Mouse (Mus musculus) liver, postnatal 0 days (tissue): ENCODE data around the gene Chka. TPM values are rescaled to one million over a fixed set of nuclear protein-coding genes. Genes with fewer than 3 reads are reported as not detected.

Source experiments
- ATAC-seq: fragments of 200-750 bp; cut with Nextera tagmentation; 2 replicates; pipeline ENCODE4 v1.8.0; 2017; ENCODE audit warnings: mild to moderate bottlenecking, moderate library complexity
- DNase-seq: peaks from one replicate; pipeline ENCODE4 v3.0.0-alpha.2; 2016
- H3K27ac ChIP-seq: fragments of 300-500 bp; sonication (generic); 2 replicates; pipeline ENCODE4 v1.5.1; 2014; ENCODE audit warnings: antibody characterized with exemption, moderate library complexity, mild to moderate bottlenecking, low read depth
- H3K27me3 ChIP-seq: fragments of 300-500 bp; sonication (generic); 2 replicates; pipeline ENCODE4 v1.6.1; 2014; ENCODE audit warnings: low read length, control low read depth, mixed read lengths; ENCODE audit not compliant: insufficient read depth
- H3K36me3 ChIP-seq: fragments of 300-500 bp; sonication (generic); replicated peaks from 2 replicates; pipeline ENCODE4 v1.6.1; 2014; ENCODE audit warnings: mild to moderate bottlenecking, control low read depth, low read length, moderate library complexity, mixed read lengths; ENCODE audit not compliant: insufficient read depth
- H3K4me1 ChIP-seq: fragments of 300-500 bp; sonication (generic); 2 replicates; pipeline ENCODE4 v1.6.1; 2014; ENCODE audit warnings: antibody characterized with exemption, mild to moderate bottlenecking, control low read depth; ENCODE audit not compliant: insufficient read depth
- H3K4me2 ChIP-seq: fragments of 300-500 bp; sonication (generic); 2 replicates; pipeline ENCODE4 v1.6.1; 2014; ENCODE audit warnings: low read depth, mild to moderate bottlenecking, low read length, moderate library complexity, mixed read lengths
- H3K4me3 ChIP-seq: fragments of 300-500 bp; sonication (generic); 2 replicates; pipeline ENCODE4 v1.5.1; 2014; ENCODE audit warnings: low read depth, low read length
- H3K9ac ChIP-seq: fragments of 300-500 bp; sonication (generic); replicated peaks from 2 replicates; pipeline ENCODE4 v1.6.1; 2014; ENCODE audit warnings: mild to moderate bottlenecking, moderate library complexity
- H3K9me3 ChIP-seq: fragments of 300-500 bp; sonication (generic); 2 replicates; pipeline ENCODE4 v1.6.1; 2016; ENCODE audit warnings: mild to moderate bottlenecking, control low read depth, low read length, mixed read lengths
- CTCF ChIP-seq: sonication (generic); IDR thresholded peaks from 2 replicates; pipeline ENCODE4 v1.5.1; 2016; ENCODE audit warnings: antibody characterized with exemption, low read depth
- EP300 ChIP-seq: IDR thresholded peaks from 2 replicates; pipeline ENCODE4 v1.6.1; 2016; ENCODE audit warnings: antibody characterized with exemption, low read depth, mild to moderate bottlenecking
- WGBS: fragments of 180-500 bp; shearing (Covaris S2); extraction: QIAGEN DNeasy Blood & Tissue Kit; methylation state at CpG from one replicate; pipeline ENCODE4 v1.1.7; 2014; ENCODE audit not compliant: insufficient replicate concordance; 5-methylcytosine and 5-hydroxymethylcytosine counted together
- polyA plus RNA-seq: library from polyadenylated mRNA; unstranded; fragments of >200 nt; fragmentation: Nextera tagmentation; extraction: Ambion mirVana; gene quantifications from 2 replicates; pipeline ENCODE4 v1.2.1, GENCODE M21; 2015

The Chka gene
- polyA plus RNA-seq, 1 experiment from 2014 or later: 24.8 TPM

GRCm38 (mm10) chr19:3845339-3845738 is 6.2 kb upstream of the Chka start:
- Histone ChIP-seq H3K4me3 (no peak overlapping the region), H3K9me3 (no peaks in the 10 kb centered on the region), H3K36me3 (no peaks in the 10 kb centered on the region), H3K27ac (no peak overlapping the region), H3K4me1 (peaks cover 30% of the 10 kb centered on the region), H3K9ac (no peak overlapping the region), H3K27me3 (no peaks in the 10 kb centered on the region), H3K4me2 (no peak overlapping the region)
- 81% methylated on average over 11 of the region's 11 CpGs for WGBS
- DNase-seq (no peak), ATAC-seq (no peak)
- TF ChIP-seq EP300 (no peak), CTCF (no peak)

- ATAC-seq: peak; percentile 36
- H3K27ac ChIP-seq: no peak overlapping the region; the same call in 1 of the 2 replicates
- 60% methylated on average over 1 of the region's 1 CpGs for WGBS
These were observed 5.7 kb upstream of the Chka start for GRCm38 (mm10) chr19:3845803-3846406.

GRCm38 (mm10) chr19:3846676-3847604 is 4.6 kb upstream of the Chka start:
- no peak overlapping the region for H3K9ac ChIP-seq
- H3K4me1 ChIP-seq: peaks cover 44% of the 10 kb centered on the region
- H3K9me3 ChIP-seq: no peaks in the 10 kb centered on the region
- no peaks in the 10 kb centered on the region for H3K27me3 ChIP-seq
- DNase-seq: no peak
- TF ChIP-seq EP300 (no peak), CTCF (no peak)
- no peak overlapping the region for H3K4me3 ChIP-seq
- no peak overlapping the region for H3K4me2 ChIP-seq
- ATAC-seq: no peak
- WGBS: 68% methylated on average over 10 of the region's 10 CpGs
- H3K36me3 ChIP-seq: no peaks in the 10 kb centered on the region
- H3K27ac ChIP-seq: no peak overlapping the region

More at GRCm38 (mm10) chr19:3845803-3846406, 5.7 kb upstream of the Chka start:
- peak; percentile 32 for DNase-seq
- Histone ChIP-seq H3K27me3 (no peaks in the 10 kb centered on the region), H3K9ac (no peak overlapping the region), H3K4me2 (no peak overlapping the region), H3K36me3 (no peaks in the 10 kb centered on the region), H3K4me3 (no peak overlapping the region), H3K4me1 (peaks cover 36% of the 10 kb centered on the region), H3K9me3 (no peaks in the 10 kb centered on the region)
- no peak for TF ChIP-seq CTCF
- TF ChIP-seq EP300: no peak

- WGBS: 67% methylated on average over 5 of the region's 5 CpGs
- Histone ChIP-seq H3K4me1 (peaks cover 40% of the 10 kb centered on the region), H3K27ac (no peak overlapping the region), H3K9me3 (no peaks in the 10 kb centered on the region), H3K4me3 (no peak overlapping the region), H3K36me3 (no peaks in the 10 kb centered on the region), H3K27me3 (no peaks in the 10 kb centered on the region), H3K4me2 (no peak overlapping the region), H3K9ac (no peak overlapping the region)
- TF ChIP-seq CTCF (no peak), EP300 (no peak)
- DNase-seq (no peak), ATAC-seq (no peak)
These were observed 3.9 kb upstream of the Chka start for GRCm38 (mm10) chr19:3847711-3848110.

GRCm38 (mm10) chr19:3848207-3848808 is 3.3 kb upstream of the Chka start:
- Histone ChIP-seq H3K4me3 (no peak overlapping the region), H3K4me2 (no peak overlapping the region), H3K27me3 (no peaks in the 10 kb centered on the region), H3K36me3 (no peaks in the 10 kb centered on the region), H3K9me3 (no peaks in the 10 kb centered on the region), H3K9ac (no peak overlapping the region), H3K4me1 (peaks cover 43% of the 10 kb centered on the region), H3K27ac (no peak overlapping the region)
- TF ChIP-seq EP300 (no peak), CTCF (no peak)
- no peak for ATAC-seq
- DNase-seq: no peak
- WGBS: 87% methylated on average over 7 of the region's 7 CpGs

GRCm38 (mm10) chr19:3849251-3849650 is 2.3 kb upstream of the Chka start:
- H3K9me3 ChIP-seq: no peaks in the 10 kb centered on the region
- DNase-seq: no peak
- peak overlapping the region; percentile 99 for H3K27ac ChIP-seq
- H3K4me3 ChIP-seq: no peak overlapping the region
- no peaks in the 10 kb centered on the region; the same call in 1 of the 2 replicates for H3K36me3 ChIP-seq
- TF ChIP-seq CTCF (no peak), EP300 (no peak)
- WGBS: 76% methylated on average over 2 of the region's 2 CpGs
- H3K9ac ChIP-seq: no peak overlapping the region
- H3K4me2 ChIP-seq: no peak overlapping the region
- H3K4me1 ChIP-seq: peaks cover 43% of the 10 kb centered on the region
- no peak for ATAC-seq
- H3K27me3 ChIP-seq: no peaks in the 10 kb centered on the region
